Mouse (Mus musculus) layer of hippocampus, adult 18-20 months (tissue): Measurements from ENCODE around the gene Olfr107. TPM values are rescaled to one million over a fixed set of nuclear protein-coding genes. Genes with fewer than 3 reads are reported as not detected.

Source experiments
- DNase-seq, 2 experiments: peaks; one replicate each; pipeline ENCODE4 v3.0.0; 2022; ENCODE audit warnings: low spot score in 2 of 2
- long read RNA-seq: library from polyadenylated mRNA; stranded (forward); transcript quantifications from one replicate; pipeline ENCODE4 v2.0.0, GENCODE M21; 2021
- total RNA-seq, 2 experiments: library from RNA; stranded (reverse); gene quantifications; 2 replicates each; pipeline ENCODE4 v1.2.3; 2021

Olfr107 gene
- total RNA-seq, result not detected
- long read RNA-seq, result 0 reads

DNA sequence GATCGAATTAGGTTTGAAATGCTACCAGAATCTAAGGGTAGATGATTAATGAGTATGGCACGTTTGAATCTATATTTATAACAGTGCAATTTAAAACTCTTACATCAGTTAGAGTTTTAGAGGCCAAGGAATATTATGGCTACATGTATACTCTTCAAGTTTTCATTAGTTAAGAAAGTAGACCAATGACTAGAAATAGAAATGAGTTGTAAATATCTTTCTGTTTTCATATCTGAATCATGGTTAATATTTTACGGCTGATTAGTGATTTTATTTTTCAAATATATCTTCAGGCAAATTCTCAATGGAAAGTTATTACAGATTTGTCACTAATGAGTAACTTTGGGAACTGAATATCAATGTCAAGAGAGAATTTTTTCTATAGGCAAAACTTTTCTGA, at the start of gene Olfr107:
TSS of gene Olfr107 (plus strand) at position 301 of the 400 bp plus-strand sequence.
- DNase-seq, result no peak

DNA sequence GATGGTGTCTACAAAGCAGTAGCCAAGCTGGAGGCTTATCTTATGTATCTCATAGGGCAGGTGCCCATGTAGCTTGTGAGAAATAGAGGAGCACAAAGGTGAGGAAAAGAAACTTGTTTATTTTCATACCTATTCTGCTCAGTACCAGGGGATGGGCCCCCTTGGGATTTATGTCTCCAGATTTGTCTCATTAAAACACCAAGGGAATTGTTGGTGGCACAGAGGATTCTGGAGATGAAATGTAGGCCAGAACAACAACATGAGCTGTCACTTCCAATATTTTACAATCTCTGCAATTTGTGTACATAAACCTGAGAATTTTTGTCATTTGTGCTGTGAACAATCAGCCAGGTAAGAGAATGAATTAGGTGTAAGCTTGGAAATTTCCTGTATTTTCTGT, 39.7 kb upstream of the Olfr107 start, which contains the start of gene Olfr104-ps:
TSS of gene Olfr104-ps (plus strand) at position 301 of the 400 bp plus-strand sequence.
- no peak for DNase-seq

DNA sequence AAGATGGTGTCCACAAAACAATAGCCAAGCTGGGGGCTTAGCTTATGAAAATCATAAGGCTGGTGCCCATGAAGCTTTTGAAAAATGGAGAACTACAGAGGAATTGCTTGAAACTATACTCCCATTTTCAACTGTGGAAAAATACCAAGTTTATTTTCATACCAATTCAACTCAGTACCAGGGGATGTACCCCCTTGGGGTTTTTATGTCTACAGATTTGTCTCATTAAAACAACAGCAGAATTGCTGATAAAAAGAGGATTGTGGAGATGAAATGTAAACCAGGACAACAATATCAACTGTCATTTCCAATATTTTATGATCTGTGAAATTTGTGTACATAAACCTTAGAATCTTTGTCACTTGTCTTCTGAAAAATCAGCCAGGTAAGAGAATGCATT, 20.3 kb upstream of the Olfr107 start, which contains the start of gene Olfr105-ps:
TSS of gene Olfr105-ps (plus strand) at position 301 of the 400 bp plus-strand sequence.
- DNase-seq, result no peak

DNA sequence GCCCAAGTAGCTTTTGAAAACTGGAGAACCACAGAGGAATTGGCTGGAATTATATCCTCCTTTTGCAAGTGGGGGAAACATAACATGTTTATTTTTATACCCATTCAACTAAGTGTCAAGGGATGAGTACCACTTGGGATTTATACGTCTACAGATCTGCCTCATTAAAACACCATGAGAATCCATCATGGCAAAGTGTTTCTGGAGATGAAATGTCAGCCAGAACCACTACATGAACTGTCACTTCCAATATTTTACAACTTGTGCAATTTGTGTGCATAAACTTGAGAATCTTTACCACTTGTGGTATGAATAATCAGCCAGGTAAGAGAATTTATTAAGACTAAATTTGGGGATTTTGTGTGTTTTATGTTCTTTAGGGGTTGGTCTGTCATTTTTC, 8.9 kb upstream of the Olfr107 start, which contains the start of gene Olfr106-ps:
TSS of gene Olfr106-ps (plus strand) at position 301 of the 400 bp plus-strand sequence.
- DNase-seq, result no peak

DNA sequence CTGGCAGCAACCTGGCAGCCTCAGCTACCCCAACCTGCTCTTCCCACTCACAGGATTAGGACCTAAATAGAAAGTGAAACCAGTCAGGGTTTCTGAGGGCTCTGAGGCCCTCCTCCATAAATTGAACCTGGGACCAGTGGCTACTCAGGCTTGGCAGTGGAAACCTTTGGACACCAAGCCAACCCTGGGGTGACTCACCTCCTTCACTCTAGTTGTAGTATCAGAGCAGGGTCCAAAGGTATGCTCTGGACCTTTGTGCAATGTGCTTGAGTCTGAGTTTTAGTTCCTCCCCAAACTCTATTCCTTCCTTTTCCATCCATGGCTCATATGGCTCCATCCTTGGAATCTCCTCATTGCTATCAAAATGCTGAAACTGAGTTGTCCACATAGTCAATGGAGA, 14.4 kb downstream of the Olfr107 start:
- DNase-seq, result no peak

DNA sequence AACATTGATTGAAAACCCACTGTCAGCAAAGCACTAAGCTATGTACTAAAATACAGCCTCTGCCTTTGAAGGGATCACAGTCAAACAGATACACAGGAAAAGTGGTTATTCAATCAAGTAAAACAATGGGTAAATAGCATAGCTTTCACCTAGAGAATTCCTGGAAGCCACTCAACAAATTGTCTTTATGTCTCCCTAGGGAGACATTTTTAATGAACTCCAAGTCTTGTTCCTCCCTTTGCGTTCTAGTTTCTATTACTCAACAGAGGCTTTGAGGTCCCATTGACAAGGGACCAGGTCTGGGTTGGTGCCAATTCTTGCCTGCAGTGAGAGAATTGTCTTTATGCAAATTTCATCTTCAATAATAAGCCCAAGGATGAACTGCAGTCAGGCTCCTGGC, 46.2 kb downstream of the Olfr107 start, which contains the start of gene Olfr108:
TSS of gene Olfr108 (plus strand) at position 301 of the 400 bp plus-strand sequence.
- DNase-seq, result no peak

Other genes with a start within 250 kb of the Olfr107 start
- gene Olfr93, start 237.7 kb upstream of the Olfr107 start, total RNA-seq, result not detected
- gene Ubd, start 205.3 kb upstream of the Olfr107 start, total RNA-seq, result not detected
- not detected for gene Olfr94, start 198.2 kb upstream of the Olfr107 start, total RNA-seq
- gene Olfr95, start 186.1 kb upstream of the Olfr107 start, total RNA-seq, result not detected
- gene Olfr96, start 179.1 kb upstream of the Olfr107 start, total RNA-seq, result not detected
- gene Olfr97, start 161.9 kb upstream of the Olfr107 start, total RNA-seq, result not detected
- not detected for gene Olfr98, start 135.5 kb upstream of the Olfr107 start, total RNA-seq
- gene H2-M3, start 129.0 kb upstream of the Olfr107 start, total RNA-seq, result 1 to 10 TPM; 2.6 to 2.8 TPM
- gene Olfr99, start 115.8 kb upstream of the Olfr107 start, total RNA-seq, result not detected
- not detected for gene Olfr101, start 94.9 kb upstream of the Olfr107 start, total RNA-seq
- not detected for gene Olfr102, start 82.2 kb upstream of the Olfr107 start, total RNA-seq
- not detected for gene Olfr103, start 59.5 kb upstream of the Olfr107 start, total RNA-seq
- not detected for gene Olfr104-ps, start 39.6 kb upstream of the Olfr107 start, total RNA-seq
- not detected for gene Olfr105-ps, start 20.2 kb upstream of the Olfr107 start, total RNA-seq
- gene Olfr106-ps, start 8.8 kb upstream of the Olfr107 start, total RNA-seq, result not detected
- gene Olfr108, start 46.3 kb downstream of the Olfr107 start, total RNA-seq, result not detected
- not detected for gene Olfr109, start 59.7 kb downstream of the Olfr107 start, total RNA-seq
- not detected for gene H2-M2, start 84.3 kb downstream of the Olfr107 start, total RNA-seq
- not detected for gene Olfr110, start 93.2 kb downstream of the Olfr107 start, total RNA-seq
- not detected for gene Olfr111, start 108.8 kb downstream of the Olfr107 start, total RNA-seq
- gene Olfr112, start 170.2 kb downstream of the Olfr107 start, total RNA-seq, result not detected
- not detected for gene Olfr113, start 178.4 kb downstream of the Olfr107 start, total RNA-seq
- not detected for gene Olfr114, start 193.5 kb downstream of the Olfr107 start, total RNA-seq
- not detected for gene Olfr115, start 227.9 kb downstream of the Olfr107 start, total RNA-seq
- not detected for gene Olfr116, start 228.0 kb downstream of the Olfr107 start, total RNA-seq